Mouse (Mus musculus) bone marrow macrophage, adult 2 months (primary cell): Measurements from ENCODE around the gene Ece2. TPM values are rescaled to one million over a fixed set of nuclear protein-coding genes. Genes with fewer than 3 reads are reported as not detected.

Experiments
- H3K27ac ChIP-seq: 2 replicates; pipeline ENCODE4 v1.5.1; 2012; ENCODE audit warnings: low read depth, low read length; ENCODE audit not compliant: insufficient read depth
- H3K4me1 ChIP-seq: 2 replicates; pipeline ENCODE4 v1.6.1; 2012; ENCODE audit warnings: low read length; ENCODE audit not compliant: control insufficient read depth, insufficient read depth
- H3K4me3 ChIP-seq: 2 replicates; pipeline ENCODE4 v1.5.1; 2012; ENCODE audit warnings: mild to moderate bottlenecking, low read length, moderate library complexity; ENCODE audit not compliant: insufficient read depth
- CTCF ChIP-seq: IDR thresholded peaks from 2 replicates; pipeline ENCODE4 v1.5.1; 2012; ENCODE audit warnings: low read depth, mild to moderate bottlenecking, low read length, moderate library complexity
- POLR2A ChIP-seq: IDR thresholded peaks from 2 replicates; pipeline ENCODE4 v1.6.1; 2012; ENCODE audit warnings: mild to moderate bottlenecking, low read depth, low read length, borderline replicate concordance
- polyA plus RNA-seq: library from polyadenylated mRNA; stranded (reverse); fragments of >200 nt; gene quantifications from 2 replicates; pipeline ENCODE4 v1.2.4, GENCODE M21; 2012; ENCODE audit not compliant: missing spikeins, insufficient read depth, insufficient read length

Gene Ece2
- not detected in 2 replicates for polyA plus RNA-seq

GRCm38 (mm10) chr16:20629731-20630634 is at the start of gene Ece2:
TSS of gene Ece2 (plus strand) at chr16:20629828.
- H3K4me1 ChIP-seq: no peaks in the 10 kb centered on the region; the same call in 1 of the 2 replicates
- TF ChIP-seq POLR2A (no peak), CTCF (no peak)
- H3K4me3 ChIP-seq: peak within 1 kb of the TSS; percentile 41

GRCm38 (mm10) chr16:20589366-20589938 is 40.2 kb upstream of the Ece2 start, which contains the start of gene Vwa5b2:
TSS of gene Vwa5b2 (plus strand) at chr16:20589471.
- peak within 1 kb of the TSS; percentile 28 for H3K4me3 ChIP-seq
- H3K27ac ChIP-seq: no peak within 1 kb of the TSS
- no peak for TF ChIP-seq CTCF
- TF ChIP-seq POLR2A: no peak
- H3K4me1 ChIP-seq: no peaks in the 10 kb centered on the region

More at GRCm38 (mm10) chr16:20629731-20630634, at the start of gene Ece2:
- H3K27ac ChIP-seq: no peak within 1 kb of the TSS

- Histone ChIP-seq H3K4me3 (peak overlapping the region; percentile 28), H3K27ac (no peak overlapping the region), H3K4me1 (no peaks in the 10 kb centered on the region)
- no peak for TF ChIP-seq CTCF
- no peak for TF ChIP-seq POLR2A
Measured at GRCm38 (mm10) chr16:20589939-20590679, 39.5 kb upstream of the Ece2 start.

GRCm38 (mm10) chr16:20590680-20591038 is 39.0 kb upstream of the Ece2 start:
- no peaks in the 10 kb centered on the region for H3K4me1 ChIP-seq
- H3K27ac ChIP-seq: no peak overlapping the region
- H3K4me3 ChIP-seq: no peak overlapping the region
- no peak for TF ChIP-seq CTCF
- no peak for TF ChIP-seq POLR2A

- no peak overlapping the region for H3K4me3 ChIP-seq
Measured at GRCm38 (mm10) chr16:20591076-20591705, 38.4 kb upstream of the Ece2 start.

GRCm38 (mm10) chr16:20595060-20595673 is 34.5 kb upstream of the Ece2 start:
- no peak overlapping the region for H3K4me3 ChIP-seq
- H3K27ac ChIP-seq: no peak overlapping the region
- H3K4me1 ChIP-seq: no peaks in the 10 kb centered on the region
- TF ChIP-seq POLR2A (no peak), CTCF (no peak)

More at GRCm38 (mm10) chr16:20591076-20591705, 38.4 kb upstream of the Ece2 start:
- no peak for TF ChIP-seq POLR2A
- TF ChIP-seq CTCF: no peak
- H3K4me1 ChIP-seq: no peaks in the 10 kb centered on the region
- no peak overlapping the region for H3K27ac ChIP-seq

- TF ChIP-seq CTCF (no peak), POLR2A (no peak)
- Histone ChIP-seq H3K27ac (no peak overlapping the region), H3K4me3 (no peak overlapping the region), H3K4me1 (no peaks in the 10 kb centered on the region)
Measured at GRCm38 (mm10) chr16:20595737-20596136, 33.9 kb upstream of the Ece2 start.

- Histone ChIP-seq H3K4me3 (no peak overlapping the region), H3K27ac (no peak overlapping the region), H3K4me1 (no peaks in the 10 kb centered on the region)
- TF ChIP-seq CTCF (no peak), POLR2A (no peak)
Measured at GRCm38 (mm10) chr16:20596687-20597441, 32.8 kb upstream of the Ece2 start.
